Mouse (Mus musculus): ENCODE measurements around the gene Cd37.

Gene Cd37

DNA sequence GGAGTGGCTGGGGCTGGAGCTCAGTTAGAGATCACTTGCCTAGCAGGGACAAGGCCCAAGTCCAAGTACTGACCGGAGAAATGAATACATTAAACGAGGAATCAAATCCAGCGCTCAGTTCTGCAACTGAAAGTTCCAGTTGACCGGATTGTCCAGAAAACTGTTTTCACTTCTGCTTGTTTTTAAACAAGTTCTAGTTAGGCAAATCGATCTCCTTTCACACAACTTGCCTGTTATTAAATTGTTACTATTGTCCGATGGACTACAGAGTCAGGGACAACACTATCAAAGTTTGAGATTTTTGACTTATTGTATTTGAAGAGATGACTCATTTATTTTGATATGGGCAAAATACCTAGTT, 2.5 kb upstream of the Cd37 start:
- H3K27me3 ChIP-seq (ENCODE audit: control insufficient read depth, insufficient read depth, low read length, poor library complexity, severe bottlenecking), result no peaks in the 10 kb centered on the region
- H3K36me3 ChIP-seq (ENCODE audit: control insufficient read depth, insufficient read depth, low read length, poor library complexity, severe bottlenecking), result no peaks in the 10 kb centered on the region; the same call in 1 of the 2 replicates
- no peak for DNase-seq (ENCODE audit: low read depth, low spot score)

GRCm38 (mm10) chr7:45240633-45241388, 1.9 kb upstream of the Cd37 start, which contains the start of gene Slc6a16:
TSS of gene Slc6a16 (plus strand) at chr7:45241085.
- Histone ChIP-seq H3K27me3 (ENCODE audit: control insufficient read depth, insufficient read depth, low read length, poor library complexity, severe bottlenecking) (no peaks in the 10 kb centered on the region), H3K36me3 (ENCODE audit: control insufficient read depth, insufficient read depth, low read length, poor library complexity, severe bottlenecking) (peaks cover under 1% of the 10 kb centered on the region; the same call in 1 of the 2 replicates)
- no peak for DNase-seq (ENCODE audit: low read depth, low spot score)

DNA sequence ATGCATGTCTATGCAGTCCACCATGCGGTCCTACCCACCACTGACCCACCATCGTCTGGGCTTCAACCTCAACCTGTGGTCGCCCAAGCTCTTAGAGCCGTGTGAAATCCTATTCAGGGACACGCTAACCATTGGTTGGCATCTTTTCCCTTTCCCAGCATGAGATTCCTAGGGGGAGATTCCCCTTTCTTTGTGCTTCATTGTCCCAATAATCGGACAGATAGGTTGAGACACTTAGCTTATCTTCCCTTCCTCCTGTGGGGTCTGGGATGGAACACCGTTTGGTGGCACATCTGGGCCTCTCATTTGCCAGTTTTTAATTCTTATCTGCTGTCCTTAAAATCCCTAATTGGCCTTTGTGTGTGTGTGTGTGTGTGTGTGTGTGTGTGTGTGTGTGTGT, 1.2 kb upstream of the Cd37 start:
- Histone ChIP-seq H3K36me3 (ENCODE audit: control insufficient read depth, insufficient read depth, low read length, poor library complexity, severe bottlenecking) (peaks cover 7% of the 10 kb centered on the region), H3K27me3 (ENCODE audit: control insufficient read depth, insufficient read depth, low read length, poor library complexity, severe bottlenecking) (no peaks in the 10 kb centered on the region)
- DNase-seq (ENCODE audit: low read depth, low spot score), result no peak

GRCm38 (mm10) chr7:45237747-45238699, 892 bp downstream of the Cd37 start:
- Histone ChIP-seq H3K36me3 (ENCODE audit: control insufficient read depth, insufficient read depth, low read length, poor library complexity, severe bottlenecking) (peaks cover 17% of the 10 kb centered on the region), H3K27me3 (ENCODE audit: control insufficient read depth, insufficient read depth, low read length, poor library complexity, severe bottlenecking) (no peaks in the 10 kb centered on the region)
- no peak for DNase-seq (ENCODE audit: low read depth, low spot score)

GRCm38 (mm10) chr7:45235656-45236180, 3.2 kb downstream of the Cd37 start:
- no peaks in the 10 kb centered on the region for H3K27me3 ChIP-seq (ENCODE audit: control insufficient read depth, insufficient read depth, low read length, poor library complexity, severe bottlenecking)
- DNase-seq (ENCODE audit: low read depth, low spot score), result no peak
- peaks cover 20% of the 10 kb centered on the region for H3K36me3 ChIP-seq (ENCODE audit: control insufficient read depth, insufficient read depth, low read length, poor library complexity, severe bottlenecking)

DNA sequence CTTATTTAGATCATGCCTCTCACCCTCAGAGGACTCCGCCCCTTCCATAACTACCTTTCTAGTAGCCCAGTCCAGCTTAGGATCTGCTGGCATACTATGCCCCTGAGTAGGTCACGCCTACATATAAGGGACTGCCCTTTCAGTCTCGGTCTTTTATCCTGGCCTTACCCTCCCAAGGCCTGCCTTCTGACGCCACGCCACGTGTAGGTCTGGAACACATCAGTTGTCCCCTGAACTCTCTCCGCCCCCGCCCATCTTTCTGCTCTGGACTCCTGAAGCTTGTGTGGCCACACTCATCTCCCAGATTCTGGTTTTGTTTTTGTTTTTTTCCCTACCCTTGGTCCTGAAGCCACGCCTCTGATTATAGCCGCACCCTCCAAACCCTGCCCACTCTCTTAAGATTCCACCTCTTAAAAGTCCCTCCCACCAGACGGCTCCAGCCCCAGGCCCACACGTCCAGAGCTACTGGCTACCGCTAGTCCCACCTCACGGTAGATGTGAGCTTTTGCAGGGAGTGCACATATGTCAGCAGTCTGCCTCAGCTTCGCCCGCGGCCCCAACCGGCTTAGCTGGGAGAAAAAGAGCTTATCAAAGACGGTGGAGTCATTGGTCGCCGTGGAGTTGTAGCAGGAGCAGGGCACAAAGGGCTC, 3.9 kb downstream of the Cd37 start:
- peaks cover 20% of the 10 kb centered on the region for H3K36me3 ChIP-seq (ENCODE audit: control insufficient read depth, insufficient read depth, low read length, poor library complexity, severe bottlenecking)
- DNase-seq (ENCODE audit: low read depth, low spot score), result no peak
- H3K27me3 ChIP-seq (ENCODE audit: control insufficient read depth, insufficient read depth, low read length, poor library complexity, severe bottlenecking), result no peaks in the 10 kb centered on the region

- H3K27me3 ChIP-seq (ENCODE audit: control insufficient read depth, insufficient read depth, low read length, poor library complexity, severe bottlenecking), result no peaks in the 10 kb centered on the region
- peak; percentile 49 for DNase-seq (ENCODE audit: low read depth, low spot score)
- peaks cover 20% of the 10 kb centered on the region for H3K36me3 ChIP-seq (ENCODE audit: control insufficient read depth, insufficient read depth, low read length, poor library complexity, severe bottlenecking)
Observed at GRCm38 (mm10) chr7:45234333-45234841, 4.5 kb downstream of the Cd37 start.

DNA sequence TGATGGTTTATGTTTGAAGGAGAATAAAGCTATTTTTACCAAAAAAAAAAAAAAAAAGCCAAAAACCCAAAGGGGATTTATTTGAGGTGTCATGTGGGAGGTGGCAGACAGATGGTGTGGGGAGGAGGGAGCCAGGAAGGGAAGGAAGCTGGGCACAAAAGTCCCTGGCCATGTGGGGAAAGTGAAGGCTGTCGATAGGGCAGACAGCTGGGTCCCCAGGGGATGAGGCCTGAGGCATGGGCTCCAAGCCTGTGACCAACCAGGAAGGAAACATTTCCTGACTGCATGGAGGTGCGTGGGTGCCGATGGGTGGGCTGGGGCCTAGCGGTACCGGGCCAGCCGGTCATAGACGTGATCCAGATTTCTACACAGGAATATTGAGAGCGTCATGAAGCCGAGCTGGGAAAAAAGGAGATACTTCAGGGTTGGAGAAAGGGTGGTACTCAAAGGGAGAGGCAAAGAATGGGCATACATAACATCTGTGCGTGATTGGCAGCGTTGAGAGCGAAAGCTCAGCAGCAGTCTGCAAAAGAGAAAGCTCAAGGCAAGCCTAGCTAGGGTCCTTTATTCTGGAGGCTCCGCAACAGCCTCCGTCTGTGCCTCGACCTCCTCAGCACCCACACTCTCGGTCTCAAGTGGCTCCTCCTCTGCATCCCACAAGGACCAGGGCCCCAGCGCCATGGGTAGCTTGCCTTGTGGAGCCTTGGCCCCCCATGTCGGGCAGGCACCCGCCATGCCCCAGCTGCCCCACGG, 5.2 kb downstream of the Cd37 start:
- peaks cover 20% of the 10 kb centered on the region for H3K36me3 ChIP-seq (ENCODE audit: control insufficient read depth, insufficient read depth, low read length, poor library complexity, severe bottlenecking)
- H3K27me3 ChIP-seq (ENCODE audit: control insufficient read depth, insufficient read depth, low read length, poor library complexity, severe bottlenecking), result no peaks in the 10 kb centered on the region
- DNase-seq (ENCODE audit: low read depth, low spot score), result peak; percentile 76

- DNase-seq (ENCODE audit: low read depth, low spot score), result no peak
- Histone ChIP-seq H3K36me3 (ENCODE audit: control insufficient read depth, insufficient read depth, low read length, poor library complexity, severe bottlenecking) (peaks cover 20% of the 10 kb centered on the region), H3K27me3 (ENCODE audit: control insufficient read depth, insufficient read depth, low read length, poor library complexity, severe bottlenecking) (no peaks in the 10 kb centered on the region)
Observed at GRCm38 (mm10) chr7:45232716-45233465, 6.0 kb downstream of the Cd37 start.

DNA sequence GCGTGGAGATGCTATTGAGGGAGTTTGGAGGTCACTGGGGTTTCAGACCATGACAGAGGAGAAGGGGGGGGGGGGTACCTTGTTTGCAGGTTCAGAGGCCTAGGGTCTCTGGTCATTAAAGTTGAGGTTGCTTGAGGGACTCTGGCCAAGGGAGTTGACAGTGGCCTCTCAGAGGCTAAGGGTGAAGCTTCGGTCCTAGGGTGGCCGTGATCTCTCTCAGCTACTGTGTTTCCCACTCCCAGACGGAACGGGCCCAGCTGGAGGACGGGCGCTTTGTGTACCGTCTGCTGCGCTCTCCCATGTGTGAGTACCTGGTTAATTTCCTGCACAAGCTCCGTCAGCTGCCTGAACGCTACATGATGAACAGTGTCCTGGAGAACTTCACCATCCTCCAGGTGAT, 7.0 kb downstream of the Cd37 start:
- Histone ChIP-seq H3K36me3 (ENCODE audit: control insufficient read depth, insufficient read depth, low read length, poor library complexity, severe bottlenecking) (peaks cover 20% of the 10 kb centered on the region), H3K27me3 (ENCODE audit: control insufficient read depth, insufficient read depth, low read length, poor library complexity, severe bottlenecking) (no peaks in the 10 kb centered on the region)
- no peak for DNase-seq (ENCODE audit: low read depth, low spot score)

GRCm38 (mm10) chr7:45231192-45231591, 7.7 kb downstream of the Cd37 start:
- peaks cover 20% of the 10 kb centered on the region for H3K36me3 ChIP-seq (ENCODE audit: control insufficient read depth, insufficient read depth, low read length, poor library complexity, severe bottlenecking)
- DNase-seq (ENCODE audit: low read depth, low spot score), result no peak
- no peaks in the 10 kb centered on the region for H3K27me3 ChIP-seq (ENCODE audit: control insufficient read depth, insufficient read depth, low read length, poor library complexity, severe bottlenecking)

- no peaks in the 10 kb centered on the region for H3K27me3 ChIP-seq (ENCODE audit: control insufficient read depth, insufficient read depth, low read length, poor library complexity, severe bottlenecking)
- peak; percentile 82 for DNase-seq (ENCODE audit: low read depth, low spot score)
- H3K36me3 ChIP-seq (ENCODE audit: control insufficient read depth, insufficient read depth, low read length, poor library complexity, severe bottlenecking), result peaks cover 12% of the 10 kb centered on the region; the same call in 1 of the 2 replicates
Observed at GRCm38 (mm10) chr7:45229459-45230203, 9.3 kb downstream of the Cd37 start.

- no peaks in the 10 kb centered on the region for H3K27me3 ChIP-seq (ENCODE audit: control insufficient read depth, insufficient read depth, low read length, poor library complexity, severe bottlenecking)
- peaks cover 9% of the 10 kb centered on the region; the same call in 1 of the 2 replicates for H3K36me3 ChIP-seq (ENCODE audit: control insufficient read depth, insufficient read depth, low read length, poor library complexity, severe bottlenecking)
- DNase-seq (ENCODE audit: low read depth, low spot score), result no peak
Observed at GRCm38 (mm10) chr7:45229046-45229445, 9.9 kb downstream of the Cd37 start.

Measured in splenic B cell, adult 2 months (primary cell).